Mouse (Mus musculus): ENCODE data around the gene Vmn1r44. TPM values are rescaled to one million over a fixed set of nuclear protein-coding genes. Genes with fewer than 3 reads are reported as not detected.

Gene Vmn1r44
- polyA plus RNA-seq, 1 experiment from 2014 or later = not detected

Other genes starting within 250 kb of the Vmn1r44 start
- gene Txnrd3, start 239.7 kb upstream of the Vmn1r44 start, polyA plus RNA-seq (2016; fragmentation: Nextera tagmentation; extraction: Ambion mirVana) = 14.1 and 14.3 TPM in 2 replicates
- gene Vmn1r40, start 176.1 kb upstream of the Vmn1r44 start, polyA plus RNA-seq (2016; fragmentation: Nextera tagmentation; extraction: Ambion mirVana) = not detected in 2 replicates
- gene Vmn1r41, start 142.9 kb upstream of the Vmn1r44 start, polyA plus RNA-seq (2016; fragmentation: Nextera tagmentation; extraction: Ambion mirVana) = not detected in 2 replicates
- gene Vmn1r42, start 7.2 kb upstream of the Vmn1r44 start, polyA plus RNA-seq (2016; fragmentation: Nextera tagmentation; extraction: Ambion mirVana) = not detected in 2 replicates
- not detected in 2 replicates for gene Vmn1r43, start 7.2 kb upstream of the Vmn1r44 start, polyA plus RNA-seq (2016; fragmentation: Nextera tagmentation; extraction: Ambion mirVana)
- not detected in 2 replicates for gene Vmn1r45, start 56.9 kb downstream of the Vmn1r44 start, polyA plus RNA-seq (2016; fragmentation: Nextera tagmentation; extraction: Ambion mirVana)
- not detected in 2 replicates for gene Vmn1r46, start 85.7 kb downstream of the Vmn1r44 start, polyA plus RNA-seq (2016; fragmentation: Nextera tagmentation; extraction: Ambion mirVana)
- gene Vmn1r47, start 132.5 kb downstream of the Vmn1r44 start, polyA plus RNA-seq (2016; fragmentation: Nextera tagmentation; extraction: Ambion mirVana) = not detected in 2 replicates
- gene Vmn1r48, start 153.2 kb downstream of the Vmn1r44 start, polyA plus RNA-seq (2016; fragmentation: Nextera tagmentation; extraction: Ambion mirVana) = not detected in 2 replicates
- not detected in 2 replicates for gene Vmn1r49, start 194.8 kb downstream of the Vmn1r44 start, polyA plus RNA-seq (2016; fragmentation: Nextera tagmentation; extraction: Ambion mirVana)
- gene Vmn1r50, start 217.8 kb downstream of the Vmn1r44 start, polyA plus RNA-seq (2016; fragmentation: Nextera tagmentation; extraction: Ambion mirVana) = not detected in 2 replicates
- not detected in 2 replicates for gene Vmn1r51, start 238.9 kb downstream of the Vmn1r44 start, polyA plus RNA-seq (2016; fragmentation: Nextera tagmentation; extraction: Ambion mirVana)

Measured in midbrain, embryonic 12.5 days (tissue).